Mouse (Mus musculus): Measurements from ENCODE around the gene Tnk2. TPM values are rescaled to one million over a fixed set of nuclear protein-coding genes. Genes with fewer than 3 reads are reported as not detected.

The Tnk2 gene
- polyA plus RNA-seq, 1 experiment from 2014 or later = 7.5 TPM

DNA sequence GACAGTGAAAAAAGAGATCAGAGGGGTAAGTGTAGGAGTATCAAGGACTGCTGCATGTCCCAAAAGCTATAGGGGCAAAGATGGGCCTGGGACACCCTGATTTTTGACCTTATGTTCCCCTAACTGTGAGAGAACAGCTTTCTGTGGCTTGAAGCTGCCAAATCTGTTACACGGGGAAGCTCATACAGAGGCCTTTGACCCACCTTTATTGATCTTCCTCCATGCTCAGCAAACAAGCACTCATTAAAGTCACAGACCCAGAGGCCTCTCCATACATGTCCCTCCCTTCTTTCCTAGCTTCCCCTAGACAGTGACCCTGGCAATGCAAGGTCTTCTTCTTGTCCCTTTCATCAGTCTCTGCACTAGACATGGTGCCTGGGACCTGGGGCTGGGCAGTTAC lies 85.1 kb downstream of the Tnk2 start:
- Histone ChIP-seq H3K27me3 (replicated peaks; ENCODE audit: control insufficient read depth, insufficient read depth, low read length) (no peaks in the 10 kb centered on the region), H3K36me3 (ENCODE audit: control insufficient read depth, insufficient read depth, low read length) (no peaks in the 10 kb centered on the region), H3K4me1 (ENCODE audit: control insufficient read depth, insufficient read depth, low read length) (peaks cover 12% of the 10 kb centered on the region), H3K9me3 (ENCODE audit: control insufficient read depth, low read length) (no peaks in the 10 kb centered on the region), H3K9ac (ENCODE audit: low read depth, low read length) (no peak overlapping the region), H3K4me3 (ENCODE audit: low read length) (no peak overlapping the region), H3K27ac (ENCODE audit: low read length) (peak overlapping the region; percentile 71), H3K4me2 (ENCODE audit: low read depth, low read length) (no peak overlapping the region)
- WGBS = 48% methylated on average over 1 of the region's 1 CpGs
- ATAC-seq = peak; percentile 89

Other genes with a start within 250 kb of the Tnk2 start
- gene Tm4sf19, start 243.4 kb upstream of the Tnk2 start, polyA plus RNA-seq (2015; fragmentation: Nextera tagmentation; extraction: Ambion mirVana) = not detected in 2 replicates
- gene Tctex1d2, start 224.2 kb upstream of the Tnk2 start, polyA plus RNA-seq (2015; fragmentation: Nextera tagmentation; extraction: Ambion mirVana) = 32.5 and 34.0 TPM in 2 replicates
- 79.9 and 83.0 TPM in 2 replicates for gene Pcyt1a, start 213.0 kb upstream of the Tnk2 start, polyA plus RNA-seq (2015; fragmentation: Nextera tagmentation; extraction: Ambion mirVana)
- 157 and 177 TPM in 2 replicates for gene Slc51a, start 156.0 kb upstream of the Tnk2 start, polyA plus RNA-seq (2015; fragmentation: Nextera tagmentation; extraction: Ambion mirVana)
- gene Zdhhc19, start 147.6 kb upstream of the Tnk2 start, polyA plus RNA-seq (2015; fragmentation: Nextera tagmentation; extraction: Ambion mirVana) = 2.1 and 3.0 TPM in 2 replicates
- 56.4 and 64.9 TPM in 2 replicates for gene Tfrc, start 35.0 kb upstream of the Tnk2 start, polyA plus RNA-seq (2015; fragmentation: Nextera tagmentation; extraction: Ambion mirVana)
- gene Muc4, start 92.0 kb downstream of the Tnk2 start, polyA plus RNA-seq (2015; fragmentation: Nextera tagmentation; extraction: Ambion mirVana) = 1.3 and 2.4 TPM in 2 replicates
- 0.20 TPM in 1 of 2 replicates, not detected in the other for gene Muc20, start 153.6 kb downstream of the Tnk2 start, polyA plus RNA-seq (2015; fragmentation: Nextera tagmentation; extraction: Ambion mirVana)
- 0.95 and 2.1 TPM in 2 replicates for gene Smbd1, start 166.6 kb downstream of the Tnk2 start, polyA plus RNA-seq (2015; fragmentation: Nextera tagmentation; extraction: Ambion mirVana)
- 61.9 and 72.3 TPM in 2 replicates for gene Fyttd1, start 233.6 kb downstream of the Tnk2 start, polyA plus RNA-seq (2015; fragmentation: Nextera tagmentation; extraction: Ambion mirVana)
- 15.3 and 16.0 TPM in 2 replicates for gene Rubcn, start 233.9 kb downstream of the Tnk2 start, polyA plus RNA-seq (2015; fragmentation: Nextera tagmentation; extraction: Ambion mirVana)

Measured in intestine, embryonic 16.5 days (tissue).